Mouse (Mus musculus) megakaryocyte-erythroid progenitor cell, adult 5-6 weeks (primary cell): ENCODE results near the gene Tmub2. TPM values are rescaled to one million over a fixed set of nuclear protein-coding genes. Genes with fewer than 3 reads are reported as not detected.

Experiments
- ATAC-seq: replicated peaks from 2 replicates; pipeline ENCODE4 v1.8.0; 2016; ENCODE audit warnings: mild to moderate bottlenecking, inconsistent platforms; ENCODE audit not compliant: severe bottlenecking, poor library complexity, low FRiP score, low TSS enrichment
- total RNA-seq, 2 experiments: library from RNA; stranded (forward) in 1 of 2; stranded (reverse) in 1 of 2; fragments of 200-1000, 215-1000 nt in 1 of 2; fragments of >200 nt in 1 of 2; fragmentation: Nextera tagmentation in 1 of 2; gene quantifications; 2 replicates each; pipeline ENCODE4 v1.2.3; 2014 to 2017

The Tmub2 gene
- total RNA-seq (2014; fragmentation: Nextera tagmentation) (14.5 and 19.8 TPM in 2 replicates), total RNA-seq (2017) (10.0 and 27.4 TPM in 2 replicates)

GRCm38 (mm10) chr11:102284501-102285094, at the start of gene Tmub2:
TSS of gene Tmub2 (plus strand) at chr11:102284931.
- ATAC-seq: peak; percentile 94

GRCm38 (mm10) chr11:102236022-102236421, 48.7 kb upstream of the Tmub2 start:
- no peak for ATAC-seq

- no peak for ATAC-seq
Observed at GRCm38 (mm10) chr11:102240636-102241035, 44.1 kb upstream of the Tmub2 start.

- no peak for ATAC-seq
Observed at GRCm38 (mm10) chr11:102241246-102241645, 43.5 kb upstream of the Tmub2 start.

GRCm38 (mm10) chr11:102241874-102242273, 42.9 kb upstream of the Tmub2 start:
- ATAC-seq: no peak

GRCm38 (mm10) chr11:102244926-102245449, 39.7 kb upstream of the Tmub2 start:
- peak; percentile 34; the same call in 1 of the 2 replicates for ATAC-seq

GRCm38 (mm10) chr11:102245581-102246272, 39.0 kb upstream of the Tmub2 start:
- no peak for ATAC-seq

- ATAC-seq: no peak
Observed at GRCm38 (mm10) chr11:102246273-102246635, 38.5 kb upstream of the Tmub2 start.

GRCm38 (mm10) chr11:102246871-102247270, 37.9 kb upstream of the Tmub2 start:
- ATAC-seq: no peak

GRCm38 (mm10) chr11:102248630-102249230, 36.0 kb upstream of the Tmub2 start, which contains the start of gene BC030867:
TSS of gene BC030867 (plus strand) at chr11:102248882.
- ATAC-seq: peak; percentile 82

- 0 out of 2 replicates have a peak, but pooled peaks have one; percentile 4 for ATAC-seq
Observed at GRCm38 (mm10) chr11:102249351-102250090, 35.2 kb upstream of the Tmub2 start.

GRCm38 (mm10) chr11:102257514-102257913, 27.2 kb upstream of the Tmub2 start:
- 0 out of 2 replicates have a peak, but pooled peaks have one; percentile 28 for ATAC-seq

GRCm38 (mm10) chr11:102258095-102258494, 26.6 kb upstream of the Tmub2 start:
- ATAC-seq: no peak

GRCm38 (mm10) chr11:102258521-102258920, 26.2 kb upstream of the Tmub2 start:
- no peak for ATAC-seq

GRCm38 (mm10) chr11:102263211-102263610, 21.5 kb upstream of the Tmub2 start:
- no peak for ATAC-seq

GRCm38 (mm10) chr11:102265816-102266215, 18.9 kb upstream of the Tmub2 start:
- no peak for ATAC-seq

- ATAC-seq: no peak
Observed at GRCm38 (mm10) chr11:102266631-102267355, 17.9 kb upstream of the Tmub2 start.

- peak; percentile 78 for ATAC-seq
Observed at GRCm38 (mm10) chr11:102267480-102267879, 17.3 kb upstream of the Tmub2 start.
